Mouse (Mus musculus): Measurements from ENCODE around the gene Sap30. TPM values are rescaled to one million over a fixed set of nuclear protein-coding genes. Genes with fewer than 3 reads are reported as not detected.
"Not testable (repeated sequence)": the region's sequence is repeated elsewhere in the genome, so short reads cannot be mapped to it uniquely, and the experiment has no call there.

Gene Sap30
- polyA plus RNA-seq, 1 experiment = 20.5 TPM

DNA sequence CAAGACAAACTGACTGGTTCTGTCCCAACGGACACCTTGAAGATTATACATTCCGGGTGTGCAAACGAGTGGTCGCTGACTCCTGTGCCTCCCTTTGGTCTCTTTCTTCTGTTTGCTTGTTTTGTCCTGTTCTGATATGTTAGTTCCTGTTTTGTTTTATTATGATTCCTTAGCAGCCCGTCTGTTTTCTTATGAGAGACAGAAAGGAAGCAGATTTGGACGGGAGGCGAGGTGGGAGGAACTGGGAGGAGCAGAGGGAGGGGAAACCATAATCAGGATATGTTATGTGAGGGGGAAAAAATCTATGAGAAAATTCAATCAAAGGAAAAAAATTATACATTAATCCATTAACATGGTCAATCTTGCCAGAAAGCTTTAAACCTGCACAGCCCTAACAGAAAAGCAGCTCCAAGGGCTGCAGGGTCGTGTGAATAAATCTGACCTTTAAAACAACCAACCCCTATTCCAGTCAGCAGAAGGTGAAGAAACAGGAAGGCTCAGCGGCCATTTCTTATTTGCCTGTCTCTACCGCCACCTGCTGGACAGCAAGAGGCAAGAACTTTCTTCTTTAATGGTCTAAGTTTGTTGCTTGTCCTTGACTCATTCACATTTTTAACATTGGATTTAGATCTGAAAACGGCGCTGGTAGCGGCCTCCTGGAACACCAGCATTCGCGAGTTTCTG lies 43.1 kb upstream of the Sap30 start:
- no peaks in the 10 kb centered on the region for H3K27me3 ChIP-seq (ENCODE audit: control insufficient read depth, insufficient read depth, insufficient read length)
- H3K79me3 ChIP-seq (ENCODE audit: low read depth) = no peaks in the 10 kb centered on the region
- H3K36me3 ChIP-seq (ENCODE audit: control insufficient read depth, insufficient read depth) = peaks cover 9% of the 10 kb centered on the region
- no peak overlapping the region for H3K4me3 ChIP-seq (ENCODE audit: insufficient read depth, poor library complexity, severe bottlenecking)
- no peaks in the 10 kb centered on the region for H3K79me2 ChIP-seq (ENCODE audit: control insufficient read depth, insufficient read depth)
- H3ac ChIP-seq (ENCODE audit: control insufficient read depth, insufficient read length, low read depth) = no peak overlapping the region
- TF ChIP-seq MYOD1 (IDR thresholded peaks at IDR 0.05; ENCODE audit: control insufficient read depth, insufficient read length, low read depth) (no peak), MYOG (IDR thresholded peaks at IDR 0.05; ENCODE audit: control insufficient read depth, extremely low read depth, insufficient read length) (no peak), MAX (IDR thresholded peaks at IDR 0.05) (no peak), CTCF (IDR thresholded peaks at IDR 0.05; ENCODE audit: control insufficient read depth, insufficient read depth, insufficient read length) (peak; percentile 32), CEBPB (IDR thresholded peaks at IDR 0.05; ENCODE audit: low read depth) (no peak)

DNA sequence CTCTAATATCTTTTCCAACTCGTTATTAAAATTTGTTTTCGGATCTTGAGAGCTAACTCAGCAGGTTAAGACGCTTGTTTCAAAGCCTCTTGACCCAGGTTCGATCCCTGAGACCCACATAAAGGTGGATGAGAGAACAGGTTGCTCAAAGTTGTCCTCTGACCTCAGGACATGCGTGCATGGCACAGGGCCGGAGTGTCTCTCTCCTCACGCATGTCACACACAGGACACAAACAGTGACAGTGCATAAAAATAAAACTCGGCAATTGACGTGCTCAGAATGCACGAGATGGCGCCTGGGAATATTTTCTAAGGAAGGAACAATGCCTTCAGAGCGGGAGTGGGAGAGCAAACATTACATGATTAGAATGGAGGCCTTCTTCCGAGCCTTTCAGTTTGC lies 42.6 kb upstream of the Sap30 start:
- Histone ChIP-seq H3K79me3 (ENCODE audit: low read depth) (no peaks in the 10 kb centered on the region), H3K36me3 (ENCODE audit: control insufficient read depth, insufficient read depth) (peaks cover 6% of the 10 kb centered on the region), H3K4me3 (ENCODE audit: insufficient read depth, poor library complexity, severe bottlenecking) (no peak overlapping the region), H3K79me2 (ENCODE audit: control insufficient read depth, insufficient read depth) (no peaks in the 10 kb centered on the region), H3ac (ENCODE audit: control insufficient read depth, insufficient read length, low read depth) (no peak overlapping the region), H3K27me3 (ENCODE audit: control insufficient read depth, insufficient read depth, insufficient read length) (no peaks in the 10 kb centered on the region)
- TF ChIP-seq MYOD1 (IDR thresholded peaks at IDR 0.05; ENCODE audit: control insufficient read depth, insufficient read length, low read depth) = no peak
- TF ChIP-seq CEBPB (IDR thresholded peaks at IDR 0.05; ENCODE audit: low read depth) = no peak
- no peak for TF ChIP-seq FOSL1 (IDR thresholded peaks at IDR 0.05; ENCODE audit: insufficient read depth, low read length, poor library complexity, severe bottlenecking)
- TF ChIP-seq CTCF (IDR thresholded peaks at IDR 0.05; ENCODE audit: control insufficient read depth, insufficient read depth, insufficient read length) = no peak
- TF ChIP-seq USF1 (IDR thresholded peaks at IDR 0.05; ENCODE audit: low read depth) = no peak
- TF ChIP-seq MAX (IDR thresholded peaks at IDR 0.05) = no peak
- no peak for TF ChIP-seq MYOG (IDR thresholded peaks at IDR 0.05; ENCODE audit: control insufficient read depth, extremely low read depth, insufficient read length)

DNA sequence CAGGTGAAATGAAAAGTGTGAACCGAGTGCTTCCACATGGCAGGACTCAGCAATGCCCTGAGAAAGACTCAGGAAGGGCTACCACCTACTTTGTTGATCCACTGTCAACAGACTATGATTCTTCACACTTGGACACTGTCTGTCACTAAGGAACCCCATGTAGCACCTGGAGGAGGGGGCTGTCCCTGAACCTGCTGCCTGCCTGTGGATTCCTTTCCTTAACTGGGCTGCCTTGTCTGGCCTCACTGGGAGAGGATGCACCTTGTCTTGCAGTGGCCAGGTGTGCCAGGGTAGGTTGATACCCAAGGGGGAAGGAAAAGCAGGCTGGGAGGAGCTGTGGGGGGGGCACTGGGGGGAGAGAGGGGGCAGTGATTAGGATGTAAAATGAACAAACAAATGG lies 40.4 kb upstream of the Sap30 start:
- Histone ChIP-seq H3K79me2 (ENCODE audit: control insufficient read depth, insufficient read depth) (no peaks in the 10 kb centered on the region), H3K79me3 (ENCODE audit: low read depth) (no peaks in the 10 kb centered on the region), H3K36me3 (ENCODE audit: control insufficient read depth, insufficient read depth) (no peaks in the 10 kb centered on the region), H3K4me3 (ENCODE audit: insufficient read depth, poor library complexity, severe bottlenecking) (no peak overlapping the region), H3ac (ENCODE audit: control insufficient read depth, insufficient read length, low read depth) (no peak overlapping the region), H3K27me3 (ENCODE audit: control insufficient read depth, insufficient read depth, insufficient read length) (no peaks in the 10 kb centered on the region)
- TF ChIP-seq MYOG (IDR thresholded peaks at IDR 0.05; ENCODE audit: control insufficient read depth, extremely low read depth, insufficient read length) = no peak
- no peak for TF ChIP-seq FOSL1 (IDR thresholded peaks at IDR 0.05; ENCODE audit: insufficient read depth, low read length, poor library complexity, severe bottlenecking)
- no peak for TF ChIP-seq USF1 (IDR thresholded peaks at IDR 0.05; ENCODE audit: low read depth)
- no peak for TF ChIP-seq CTCF (IDR thresholded peaks at IDR 0.05; ENCODE audit: control insufficient read depth, insufficient read depth, insufficient read length)
- no peak for TF ChIP-seq MYOD1 (IDR thresholded peaks at IDR 0.05; ENCODE audit: control insufficient read depth, insufficient read length, low read depth)
- no peak for TF ChIP-seq MAX (IDR thresholded peaks at IDR 0.05)
- TF ChIP-seq CEBPB (IDR thresholded peaks at IDR 0.05; ENCODE audit: low read depth) = no peak

DNA sequence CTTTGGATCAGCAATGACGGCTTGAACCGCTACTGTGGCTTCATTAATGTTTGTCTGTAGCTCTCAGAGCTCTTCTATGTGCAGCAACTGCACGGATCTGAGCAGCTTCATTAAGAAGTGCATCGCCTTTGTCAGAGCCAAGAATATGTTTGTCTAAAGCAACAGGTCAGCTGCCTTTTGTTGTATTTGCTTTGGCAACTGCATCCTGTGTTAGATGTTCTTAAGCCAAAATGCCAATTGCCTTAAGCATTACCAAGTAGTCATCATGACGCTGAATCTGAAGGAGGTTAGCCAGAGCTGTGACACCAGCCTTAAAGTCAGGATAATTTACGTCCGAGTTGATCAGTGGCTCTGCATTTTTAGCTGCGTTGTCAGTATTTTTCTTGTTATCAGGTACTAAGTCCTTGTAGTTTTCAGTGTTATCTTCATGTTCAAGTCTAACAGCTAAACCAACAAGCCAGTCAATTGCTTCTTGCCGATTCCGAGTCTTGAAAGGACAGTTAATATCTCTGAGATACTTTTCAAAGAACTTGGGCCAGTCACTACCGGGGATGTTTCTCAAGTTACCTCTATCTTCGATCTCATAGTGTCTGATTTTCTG lies 32.6 kb upstream of the Sap30 start:
- Histone ChIP-seq H3K79me3 (ENCODE audit: low read depth) (no peaks in the 10 kb centered on the region), H3K79me2 (ENCODE audit: control insufficient read depth, insufficient read depth) (no peaks in the 10 kb centered on the region), H3ac (ENCODE audit: control insufficient read depth, insufficient read length, low read depth) (no peak overlapping the region), H3K36me3 (ENCODE audit: control insufficient read depth, insufficient read depth) (peaks cover 26% of the 10 kb centered on the region), H3K4me3 (ENCODE audit: insufficient read depth, poor library complexity, severe bottlenecking) (no peak overlapping the region), H3K27me3 (ENCODE audit: control insufficient read depth, insufficient read depth, insufficient read length) (no peaks in the 10 kb centered on the region)
- TF ChIP-seq CTCF (IDR thresholded peaks at IDR 0.05; ENCODE audit: control insufficient read depth, insufficient read depth, insufficient read length) (no peak), MYOD1 (IDR thresholded peaks at IDR 0.05; ENCODE audit: control insufficient read depth, insufficient read length, low read depth) (no peak), MAX (IDR thresholded peaks at IDR 0.05) (no peak), USF1 (IDR thresholded peaks at IDR 0.05; ENCODE audit: low read depth) (no peak), FOSL1 (IDR thresholded peaks at IDR 0.05; ENCODE audit: insufficient read depth, low read length, poor library complexity, severe bottlenecking) (no peak)

DNA sequence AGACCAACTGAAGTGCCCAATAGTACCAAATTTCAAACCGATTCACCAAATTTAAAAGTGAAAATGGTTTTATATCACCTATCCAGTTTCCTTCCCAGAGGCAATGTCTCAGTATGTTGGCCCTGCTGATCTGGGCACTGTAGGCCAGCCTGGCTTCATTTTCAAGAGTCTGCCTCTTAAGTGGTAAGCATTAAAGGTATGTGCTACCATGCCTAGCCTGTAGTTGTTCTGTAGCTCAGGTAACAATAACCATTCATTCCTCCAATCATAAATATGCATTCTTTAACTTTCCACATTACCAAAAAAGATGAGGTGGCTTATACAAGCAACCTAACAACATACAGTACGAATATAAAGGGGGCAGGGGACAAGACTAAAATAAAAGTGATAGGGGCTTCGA lies 30.1 kb upstream of the Sap30 start:
- H3K27me3 ChIP-seq (ENCODE audit: control insufficient read depth, insufficient read depth, insufficient read length) = no peaks in the 10 kb centered on the region
- TF ChIP-seq MYOG (IDR thresholded peaks at IDR 0.05; ENCODE audit: control insufficient read depth, extremely low read depth, insufficient read length) (no peak), FOSL1 (IDR thresholded peaks at IDR 0.05; ENCODE audit: insufficient read depth, low read length, poor library complexity, severe bottlenecking) (no peak), MYOD1 (IDR thresholded peaks at IDR 0.05; ENCODE audit: control insufficient read depth, insufficient read length, low read depth) (no peak), CEBPB (IDR thresholded peaks at IDR 0.05; ENCODE audit: low read depth) (no peak)
- peaks cover 19% of the 10 kb centered on the region for H3K79me2 ChIP-seq (ENCODE audit: control insufficient read depth, insufficient read depth)
- H3K4me3 ChIP-seq (ENCODE audit: insufficient read depth, poor library complexity, severe bottlenecking) = no peak overlapping the region
- H3ac ChIP-seq (ENCODE audit: control insufficient read depth, insufficient read length, low read depth) = no peak overlapping the region
- peaks cover 48% of the 10 kb centered on the region for H3K36me3 ChIP-seq (ENCODE audit: control insufficient read depth, insufficient read depth)
- H3K79me3 ChIP-seq (ENCODE audit: low read depth) = peaks cover 14% of the 10 kb centered on the region

DNA sequence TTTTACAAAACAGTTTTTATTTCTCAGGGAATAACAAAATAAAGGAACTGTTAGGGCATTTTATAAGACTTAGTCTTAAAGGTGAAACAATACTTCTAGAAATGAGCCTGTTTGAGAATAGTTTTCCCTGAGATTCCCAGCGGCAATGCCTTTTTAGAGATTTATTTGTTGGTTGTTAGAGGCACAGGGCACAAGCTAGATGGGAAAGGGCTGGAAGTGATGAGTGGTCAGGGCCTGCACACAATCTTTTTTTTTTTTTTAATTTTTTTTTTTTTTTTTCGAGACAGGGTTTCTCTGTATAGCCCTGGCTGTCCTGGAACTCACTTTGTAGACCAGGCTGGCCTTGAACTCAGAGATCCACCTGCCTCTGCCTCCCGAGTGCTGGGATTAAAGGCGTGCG lies 29.0 kb upstream of the Sap30 start:
- H3ac ChIP-seq (ENCODE audit: control insufficient read depth, insufficient read length, low read depth); H3K27me3 ChIP-seq (ENCODE audit: control insufficient read depth, insufficient read depth, insufficient read length); H3K4me3 ChIP-seq (ENCODE audit: insufficient read depth, poor library complexity, severe bottlenecking): not testable (repeated sequence)
- H3K79me3 ChIP-seq (ENCODE audit: low read depth) = peaks cover 14% of the 10 kb centered on the region
- H3K36me3 ChIP-seq (ENCODE audit: control insufficient read depth, insufficient read depth) = peaks cover 48% of the 10 kb centered on the region
- H3K79me2 ChIP-seq (ENCODE audit: control insufficient read depth, insufficient read depth) = peaks cover 23% of the 10 kb centered on the region

DNA sequence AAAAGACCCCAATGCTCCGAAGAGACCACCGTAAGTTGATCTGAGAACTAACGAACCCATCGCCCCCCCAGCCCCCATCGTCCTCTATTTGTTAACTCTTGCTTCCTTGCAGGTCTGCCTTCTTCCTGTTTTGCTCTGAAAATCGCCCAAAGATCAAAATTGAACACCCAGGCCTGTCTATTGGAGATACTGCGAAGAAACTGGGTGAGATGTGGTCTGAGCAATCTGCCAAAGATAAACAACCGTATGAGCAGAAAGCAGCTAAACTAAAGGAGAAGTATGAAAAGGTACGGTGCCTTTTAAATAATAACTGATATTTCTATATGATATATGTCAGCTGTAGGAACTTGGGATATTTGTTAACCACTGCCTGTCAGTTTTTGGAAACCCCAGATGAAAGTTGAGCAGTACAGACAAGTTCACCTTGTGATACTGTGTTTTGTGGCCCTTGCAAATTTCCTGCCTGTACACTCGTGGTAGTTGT lies 25.6 kb upstream of the Sap30 start:
- not testable (repeated sequence) for H3K27me3 ChIP-seq (ENCODE audit: control insufficient read depth, insufficient read depth, insufficient read length)
- peaks cover 14% of the 10 kb centered on the region for H3K79me3 ChIP-seq (ENCODE audit: low read depth)
- peak overlapping the region; percentile 63 for H3ac ChIP-seq (ENCODE audit: control insufficient read depth, insufficient read length, low read depth)
- peak overlapping the region; percentile 65 for H3K4me3 ChIP-seq (ENCODE audit: insufficient read depth, poor library complexity, severe bottlenecking)
- peaks cover 48% of the 10 kb centered on the region for H3K36me3 ChIP-seq (ENCODE audit: control insufficient read depth, insufficient read depth)
- peaks cover 23% of the 10 kb centered on the region for H3K79me2 ChIP-seq (ENCODE audit: control insufficient read depth, insufficient read depth)

Data from C2C12 (cell line).